Mouse (Mus musculus) cerebellum, adult 2 months (tissue): Measurements from ENCODE around the gene Ssbp3. TPM values are rescaled to one million over a fixed set of nuclear protein-coding genes. Genes with fewer than 3 reads are reported as not detected.
A peak's percentile ranks its signal among the peaks of the same experiment; 100 is the strongest.

Source experiments
- DNase-seq, 2 experiments: peaks; one replicate each; pipeline ENCODE4 v3.0.0; 2021
- H3K27ac ChIP-seq: fragments of 200-500 bp; 2 replicates; pipeline ENCODE4 v1.5.1; 2012; ENCODE audit warnings: low read length, control low read depth, inconsistent platforms; ENCODE audit not compliant: insufficient read depth
- H3K27me3 ChIP-seq: fragments of 200-500 bp; 2 replicates; pipeline ENCODE4 v1.6.1; 2012; ENCODE audit warnings: inconsistent platforms, mild to moderate bottlenecking, low read length, moderate library complexity; ENCODE audit not compliant: control insufficient read depth, insufficient read depth
- H3K4me1 ChIP-seq: fragments of 200-500 bp; 2 replicates; pipeline ENCODE4 v1.6.1; 2011; ENCODE audit warnings: low read length; ENCODE audit not compliant: control insufficient read depth, insufficient read depth
- H3K4me3 ChIP-seq: fragments of 200-500 bp; replicated peaks from 2 replicates; pipeline ENCODE3; 2011; ENCODE audit warnings: mild to moderate bottlenecking, low read depth, low read length, control low read depth; ENCODE audit not compliant: insufficient read depth
- CTCF ChIP-seq: fragments of 200-500 bp; IDR thresholded peaks from 2 replicates; pipeline ENCODE4 v1.5.1; 2011; ENCODE audit warnings: low read depth, mild to moderate bottlenecking, control low read depth, low read length, moderate library complexity, borderline replicate concordance; ENCODE audit not compliant: insufficient read depth
- POLR2A ChIP-seq: fragments of 200-500 bp; IDR thresholded peaks from 2 replicates; pipeline ENCODE4 v1.6.1; 2011; ENCODE audit warnings: low read length, control low read depth, borderline replicate concordance; ENCODE audit not compliant: insufficient read depth
- WGBS: fragments of 180-500 bp; shearing (Covaris S2); methylation state at CpG from one replicate; pipeline ENCODE4 v1.1.7; 2018; 5-methylcytosine and 5-hydroxymethylcytosine counted together
- polyA plus RNA-seq: library from polyadenylated mRNA; depleted of rRNA; stranded (reverse); fragments of >200 nt; gene quantifications from 2 replicates; pipeline ENCODE4 v1.2.3, GENCODE M21; 2012; rRNA removed

Gene Ssbp3
- polyA plus RNA-seq: 126 and 134 TPM in 2 replicates

- under 1% methylated on average over 45 of the region's 51 CpGs for WGBS
- Histone ChIP-seq H3K27me3 (no peaks in the 10 kb centered on the region), H3K4me1 (peaks cover 27% of the 10 kb centered on the region), H3K27ac (peak within 1 kb of the TSS; percentile 98), H3K4me3 (peak within 1 kb of the TSS; percentile 82)
- TF ChIP-seq POLR2A (peak; percentile 7; the same call in 1 of the 2 replicates), CTCF (no peak)
- peak; percentile 75 to 89 for DNase-seq
Measured at GRCm38 (mm10) chr4:106910201-106911172, at the start of gene Ssbp3. TSS of gene Ssbp3 (plus strand) at chr4:106910701.

GRCm38 (mm10) chr4:106861871-106862270 lies 48.6 kb upstream of the Ssbp3 start:
- no peak for DNase-seq
- no peaks in the 10 kb centered on the region for H3K4me1 ChIP-seq
- no peaks in the 10 kb centered on the region for H3K27me3 ChIP-seq
- 89% methylated on average over 8 of the region's 8 CpGs for WGBS
- no peak overlapping the region for H3K27ac ChIP-seq
- TF ChIP-seq POLR2A: no peak
- TF ChIP-seq CTCF: no peak
- H3K4me3 ChIP-seq: no peak overlapping the region

DNA sequence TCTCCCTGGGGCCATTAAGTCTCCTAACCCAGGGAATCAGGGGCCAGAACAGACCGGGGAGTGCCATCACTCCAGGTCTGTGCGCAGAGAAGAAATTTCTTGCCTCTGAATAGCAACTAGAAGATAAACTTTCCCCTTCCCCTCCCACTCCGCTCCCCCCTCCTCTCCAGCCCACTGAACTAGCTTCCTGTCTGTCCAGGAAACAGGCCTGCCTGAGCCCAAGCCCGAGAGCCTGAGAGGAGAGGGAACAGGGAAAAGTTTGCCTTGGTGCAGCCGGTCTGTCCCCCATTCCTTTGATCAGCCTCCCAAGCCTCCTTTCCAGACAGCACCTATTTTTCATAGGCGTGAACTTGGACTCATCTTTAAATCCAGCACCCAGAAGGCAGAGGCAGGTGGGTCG lies 48.2 kb upstream of the Ssbp3 start:
- TF ChIP-seq CTCF: no peak
- TF ChIP-seq POLR2A: no peak
- WGBS: 77% methylated on average over 7 of the region's 7 CpGs

DNA sequence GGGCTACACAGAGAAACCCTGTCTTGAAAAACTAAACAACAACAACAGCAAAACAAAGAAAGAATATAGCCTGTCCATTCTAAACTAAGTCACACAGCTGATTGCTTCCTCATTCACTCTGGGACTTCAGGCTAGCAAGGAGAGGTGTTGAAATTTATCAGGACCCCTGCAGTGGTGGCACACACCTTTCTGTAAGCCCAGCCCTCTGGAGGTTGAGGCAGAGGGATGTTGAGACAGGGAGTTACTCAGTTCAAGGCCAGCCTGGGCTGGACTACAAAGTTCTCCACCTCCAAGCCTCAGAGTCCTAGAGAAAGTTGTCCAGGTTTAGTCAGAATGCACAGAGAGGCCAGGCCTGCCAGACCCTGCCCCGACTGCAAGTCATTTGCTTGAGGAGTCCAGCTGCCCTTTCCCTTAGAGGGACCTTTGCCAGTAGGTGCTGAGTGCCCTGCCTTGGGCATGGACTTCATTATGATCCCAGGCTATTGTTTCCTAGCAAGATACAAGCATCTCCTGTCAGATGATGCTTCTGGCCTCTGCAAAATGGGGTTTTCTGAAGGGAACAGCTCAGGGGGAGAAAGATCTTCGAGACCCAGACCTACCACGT lies 47.6 kb upstream of the Ssbp3 start:
- DNase-seq: no peak
- Histone ChIP-seq H3K4me1 (no peaks in the 10 kb centered on the region), H3K4me3 (no peak overlapping the region), H3K27ac (no peak overlapping the region), H3K27me3 (no peaks in the 10 kb centered on the region)
- TF ChIP-seq POLR2A (no peak), CTCF (no peak)
- 51% methylated on average over 3 of the region's 3 CpGs for WGBS

More for the DNA sequence above, 48.2 kb upstream of the Ssbp3 start:
- H3K4me1 ChIP-seq: no peaks in the 10 kb centered on the region
- no peaks in the 10 kb centered on the region for H3K27me3 ChIP-seq
- no peak overlapping the region for H3K27ac ChIP-seq
- DNase-seq: no peak
- no peak overlapping the region for H3K4me3 ChIP-seq

DNA sequence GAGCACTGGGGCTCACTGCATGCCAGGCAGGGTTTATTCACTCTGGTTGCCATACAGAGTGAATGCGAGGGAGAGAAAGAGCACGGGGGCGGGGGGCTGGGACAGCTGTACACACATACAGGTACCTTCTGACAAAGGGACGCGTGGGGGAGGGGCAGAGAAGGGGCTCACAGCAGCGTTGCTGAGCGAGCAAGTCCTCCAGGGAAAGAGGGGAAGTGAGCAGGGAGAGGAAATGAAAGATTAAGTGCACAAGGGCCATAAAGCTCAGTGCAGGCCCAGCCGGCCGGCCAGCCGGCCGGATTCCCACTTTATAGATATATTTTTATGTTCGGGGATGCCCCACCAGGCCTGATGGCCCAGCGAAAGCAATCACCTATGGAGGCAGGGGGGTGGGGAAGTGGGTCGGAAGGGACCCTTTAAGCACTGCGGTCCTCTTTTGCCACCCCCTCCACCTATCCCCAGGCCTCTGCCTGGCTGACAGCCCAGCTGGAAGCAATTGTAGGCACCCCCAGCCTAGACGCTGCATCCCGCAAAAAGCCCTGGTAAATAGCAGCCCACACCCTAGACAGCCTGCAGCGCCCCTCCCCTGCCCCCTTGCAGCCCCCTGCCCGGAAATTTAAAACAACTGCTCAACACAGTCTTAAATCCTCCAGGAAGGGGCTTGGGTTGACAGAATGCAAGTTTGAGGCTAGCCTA lies 44.9 kb upstream of the Ssbp3 start:
- no peaks in the 10 kb centered on the region for H3K27me3 ChIP-seq
- DNase-seq: no peak
- H3K4me3 ChIP-seq: no peak overlapping the region
- H3K4me1 ChIP-seq: no peaks in the 10 kb centered on the region
- TF ChIP-seq CTCF: no peak
- TF ChIP-seq POLR2A: no peak
- WGBS: 56% methylated on average over 19 of the region's 19 CpGs
- no peak overlapping the region for H3K27ac ChIP-seq

GRCm38 (mm10) chr4:106866381-106866780 lies 44.1 kb upstream of the Ssbp3 start:
- WGBS: 69% methylated on average over 5 of the region's 5 CpGs
- TF ChIP-seq POLR2A (no peak), CTCF (no peak)
- no peak overlapping the region for H3K27ac ChIP-seq
- no peak for DNase-seq
- H3K27me3 ChIP-seq: no peaks in the 10 kb centered on the region
- H3K4me1 ChIP-seq: no peaks in the 10 kb centered on the region
- no peak overlapping the region for H3K4me3 ChIP-seq

DNA sequence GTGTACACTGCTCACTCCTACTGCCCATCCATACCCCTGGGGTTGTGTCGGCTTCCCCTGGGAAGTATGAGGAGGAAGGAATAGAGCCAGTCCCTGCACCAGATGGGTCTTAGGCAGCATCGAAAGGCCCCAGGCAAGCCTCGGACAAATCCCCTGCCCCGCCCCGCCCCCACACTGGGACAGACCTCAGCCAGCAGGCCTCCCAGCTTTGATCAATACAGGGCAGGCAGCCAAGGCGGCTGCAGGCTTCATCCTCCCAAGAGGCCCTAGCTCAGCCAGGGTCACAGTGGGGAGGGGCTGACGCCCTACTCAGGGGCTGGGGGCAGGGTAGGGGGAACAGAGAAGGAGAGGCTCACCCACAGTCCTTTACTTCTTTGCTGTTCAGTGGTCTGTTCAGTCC lies 43.7 kb upstream of the Ssbp3 start:
- TF ChIP-seq POLR2A: no peak
- TF ChIP-seq CTCF: no peak
- H3K4me3 ChIP-seq: no peak overlapping the region
- 34% methylated on average over 7 of the region's 7 CpGs for WGBS
- H3K4me1 ChIP-seq: no peaks in the 10 kb centered on the region
- peak; percentile 18 to 21 for DNase-seq
- H3K27ac ChIP-seq: no peak overlapping the region
- H3K27me3 ChIP-seq: no peaks in the 10 kb centered on the region
